In genomic region chr16:57485265-57485664, GRCm38 (mm10) we compare ENCODE assay signal across 17 mouse cellular contexts.
DNase-seq lines count a peak whose midpoint lies in the region; ATAC-seq and TF ChIP-seq lines count a peak whose summit lies in the region.
"Had no signal": no experiment of that assay in that cellular context is flagged by ENCODE, and none has a peak within 500 bp of the region (broad histone marks: within the 10 kb centered on the region; RNA-seq: fewer than 3 reads in every experiment).

No protein-coding gene starts in this region.

- no peaks in the 10 kb centered on the region; the same call in 1 of the 2 replicates for H3K4me1 ChIP-seq in liver, postnatal 0 days (ENCODE audit: insufficient read depth)
- H3K4me1 ChIP-seq in heart, embryonic 16.5 days (ENCODE audit: control insufficient read depth, insufficient read depth, low read length), result peaks cover 16% of the 10 kb centered on the region
- 0 out of 2 replicates have a peak, but pooled peaks cover 3% of the 10 kb centered on the region for H3K4me1 ChIP-seq in intestine, embryonic 15.5 days (replicated peaks)

- WGBS in liver, postnatal 0 days (ENCODE audit: insufficient replicate concordance), result 80% methylated on average over 9 of the region's 9 CpGs
- WGBS in heart, embryonic 16.5 days, result 68% methylated on average over 9 of the region's 9 CpGs
- 73% methylated on average over 9 of the region's 9 CpGs for WGBS in intestine, embryonic 15.5 days

- H3K9ac ChIP-seq in liver, postnatal 0 days (replicated peaks), result no peak overlapping the region
- no peak overlapping the region for H3K9ac ChIP-seq in heart, embryonic 16.5 days (ENCODE audit: low read length)
- H3K9ac ChIP-seq in intestine, embryonic 15.5 days, result no peak overlapping the region
- H3K9ac ChIP-seq: embryonic facial prominence, embryonic 12.5 days; neural tube, embryonic 15.5 days had no signal

- no peak overlapping the region for H3K4me2 ChIP-seq in liver, postnatal 0 days (ENCODE audit: low read depth, low read length)
- H3K4me2 ChIP-seq in heart, embryonic 16.5 days (ENCODE audit: low read depth, low read length), result no peak overlapping the region
- H3K4me2 ChIP-seq in intestine, embryonic 15.5 days (replicated peaks), result no peak overlapping the region
- H3K4me2 ChIP-seq: embryonic facial prominence, embryonic 12.5 days; heart, embryonic 13.5 days; liver, embryonic 11.5 days; neural tube, embryonic 15.5 days had no signal

- no peak for TF ChIP-seq CTCF in gastrocnemius, adult 2 months (IDR thresholded peaks at IDR 0.05)
- no peak for TF ChIP-seq CTCF in liver, postnatal 0 days (IDR thresholded peaks at IDR 0.05; ENCODE audit: low read depth)

- intact Hi-C loops in gastrocnemius, adult 2 months (cut with DNase I), result no loop called here
- intact Hi-C loops in left cerebral cortex, postnatal 36 days (cut with DNase I), result no loop called here

- no peak overlapping the region for H3K4me3 ChIP-seq in gastrocnemius, adult 2 months
- H3K4me3 ChIP-seq in liver, postnatal 0 days (ENCODE audit: low read depth, low read length), result no peak overlapping the region
- H3K4me3 ChIP-seq in heart, embryonic 16.5 days (ENCODE audit: low read length), result no peak overlapping the region
- no peak overlapping the region for H3K4me3 ChIP-seq in intestine, embryonic 15.5 days (replicated peaks)
- H3K4me3 ChIP-seq: embryonic facial prominence, embryonic 12.5 days; heart, embryonic 13.5 days; neural tube, embryonic 15.5 days had no signal

- no peaks in the 10 kb centered on the region for H3K9me3 ChIP-seq in liver, postnatal 0 days (ENCODE audit: low read length)
- no peaks in the 10 kb centered on the region for H3K9me3 ChIP-seq in heart, embryonic 16.5 days (replicated peaks; ENCODE audit: control insufficient read depth, low read length)
- H3K9me3 ChIP-seq in intestine, embryonic 15.5 days, result no peaks in the 10 kb centered on the region
- H3K9me3 ChIP-seq: embryonic facial prominence, embryonic 12.5 days; heart, embryonic 13.5 days; neural tube, embryonic 15.5 days had no signal

- H3K27ac ChIP-seq in gastrocnemius, adult 2 months, result no peak overlapping the region
- no peak overlapping the region for H3K27ac ChIP-seq in liver, postnatal 0 days (ENCODE audit: low read depth)
- no peak overlapping the region for H3K27ac ChIP-seq in heart, embryonic 16.5 days (ENCODE audit: low read length)
- no peak overlapping the region for H3K27ac ChIP-seq in intestine, embryonic 15.5 days
- H3K27ac ChIP-seq: embryonic facial prominence, embryonic 12.5 days; neural tube, embryonic 15.5 days had no signal

- DNase-seq in gastrocnemius, adult 2 months, result peak; percentile 29
- DNase-seq in gastrocnemius, adult 18-20 months (ENCODE audit: low spot score), result no peak
- no peak for DNase-seq in liver, postnatal 0 days
- DNase-seq in liver, result no peak
- peak; percentile 65 for DNase-seq in lung, postnatal 10 days
- DNase-seq in left cerebral cortex, postnatal 36 days (ENCODE audit: low spot score in 2 of 2), result no peak
- DNase-seq: adrenal gland, postnatal 10 days; cerebellum, postnatal 36 days; retina, postnatal 1 day; spleen, adult 18-20 months had no signal

- H3K36me3 ChIP-seq in liver, postnatal 0 days (replicated peaks; ENCODE audit: insufficient read depth, low read length), result no peaks in the 10 kb centered on the region
- H3K36me3 ChIP-seq in heart, embryonic 16.5 days (ENCODE audit: control insufficient read depth, insufficient read depth), result no peaks in the 10 kb centered on the region
- H3K36me3 ChIP-seq in intestine, embryonic 15.5 days, result no peaks in the 10 kb centered on the region
- H3K36me3 ChIP-seq: embryonic facial prominence, embryonic 12.5 days; heart, embryonic 13.5 days; neural tube, embryonic 15.5 days had no signal

- ATAC-seq in liver, postnatal 0 days, result peak; percentile 25; the same call in 1 of the 2 replicates
- ATAC-seq in heart, embryonic 16.5 days (replicated peaks; ENCODE audit: extremely low read depth, insufficient read depth, low FRiP score), result peak; percentile 70
- no peak for ATAC-seq in intestine, embryonic 15.5 days
- ATAC-seq: inflammation-experienced regulatory T-cells, adult 6 months had no signal

- no peak for TF ChIP-seq EP300 in liver, postnatal 0 days (IDR thresholded peaks at IDR 0.05; ENCODE audit: low read depth)

- no peaks in the 10 kb centered on the region for H3K27me3 ChIP-seq in liver, postnatal 0 days (ENCODE audit: insufficient read depth, low read length)
- H3K27me3 ChIP-seq in heart, embryonic 16.5 days (ENCODE audit: control insufficient read depth, insufficient read depth, low read length), result no peaks in the 10 kb centered on the region
- H3K27me3 ChIP-seq in intestine, embryonic 15.5 days (replicated peaks), result no peaks in the 10 kb centered on the region
- H3K27me3 ChIP-seq: embryonic facial prominence, embryonic 12.5 days; heart, embryonic 13.5 days; neural tube, embryonic 15.5 days had no signal

Comparison
In these comparisons a context has a peak if more than half of its experiments do, and no peak if none do; other contexts are left out.
1. DNase-seq: peak in gastrocnemius, adult 2 months (single experiment) and lung, postnatal 10 days (single experiment); none in gastrocnemius, adult 18-20 months (single experiment), liver, postnatal 0 days (single experiment), liver (single experiment) and left cerebral cortex, postnatal 36 days (0 of 2).